Mouse (Mus musculus) liver, embryonic 14.5 days (tissue): ENCODE results near the gene Dact2.

ENCODE experiments used
- CTCF ChIP-seq: IDR thresholded peaks from 2 replicates; pipeline ENCODE4 v1.5.1; 2016; ENCODE audit warnings: antibody characterized with exemption, low read depth, control low read depth
- EP300 ChIP-seq: IDR thresholded peaks from 2 replicates; pipeline ENCODE4 v1.6.1; 2016; ENCODE audit warnings: antibody characterized with exemption, low read depth

GRCm38 (mm10) chr17:14165332-14165876 lies 38.7 kb downstream of the Dact2 start:
- TF ChIP-seq CTCF (no peak), EP300 (no peak)
